Mouse (Mus musculus) bone marrow macrophage, adult 2 months (primary cell): Measurements from ENCODE around the gene Ammecr1.

Experiments
- CTCF ChIP-seq: IDR thresholded peaks from 2 replicates; pipeline ENCODE4 v1.5.1; 2012; ENCODE audit warnings: low read depth, mild to moderate bottlenecking, low read length, moderate library complexity
- POLR2A ChIP-seq: IDR thresholded peaks from 2 replicates; pipeline ENCODE4 v1.6.1; 2012; ENCODE audit warnings: mild to moderate bottlenecking, low read depth, low read length, borderline replicate concordance

GRCm38 (mm10) chrX:142914208-142914607 lies 52.3 kb downstream of the Ammecr1 start:
- TF ChIP-seq CTCF: no peak
- TF ChIP-seq POLR2A: no peak
